19 mouse cellular contexts compared by ENCODE assay signal in genomic region chr2:101981211-101981610, GRCm38 (mm10).
DNase-seq lines count a peak whose midpoint lies in the region; ATAC-seq and TF ChIP-seq lines count a peak whose summit lies in the region.
"Had no signal": no experiment of that assay in that cellular context is flagged by ENCODE, and none has a peak within 500 bp of the region (broad histone marks: within the 10 kb centered on the region; RNA-seq: fewer than 3 reads in every experiment).

No protein-coding gene starts in this region.

- H3K36me3 ChIP-seq in forebrain, embryonic 11.5 days (ENCODE audit: control insufficient read depth, insufficient read depth, low read length), result no peaks in the 10 kb centered on the region
- no peaks in the 10 kb centered on the region for H3K36me3 ChIP-seq in forebrain, embryonic 16.5 days (ENCODE audit: control insufficient read depth, insufficient read depth)
- H3K36me3 ChIP-seq in forebrain, embryonic 14.5 days (ENCODE audit: control insufficient read depth, insufficient read depth, low read length), result no peaks in the 10 kb centered on the region
- H3K36me3 ChIP-seq: embryonic facial prominence, embryonic 13.5 days; hindbrain, embryonic 15.5 days had no signal

- peaks cover 58% of the 10 kb centered on the region for H3K4me1 ChIP-seq in forebrain, embryonic 11.5 days (replicated peaks; ENCODE audit: control insufficient read depth, insufficient read depth, low read length)
- H3K4me1 ChIP-seq in forebrain, embryonic 16.5 days (replicated peaks; ENCODE audit: control insufficient read depth, insufficient read depth, low read length), result peaks cover 44% of the 10 kb centered on the region
- peaks cover 59% of the 10 kb centered on the region for H3K4me1 ChIP-seq in forebrain, embryonic 14.5 days (ENCODE audit: control insufficient read depth, insufficient read depth, low read length)

- H3K4me2 ChIP-seq in forebrain, embryonic 11.5 days (ENCODE audit: low read depth, low read length, severe bottlenecking), result no peak overlapping the region
- H3K4me2 ChIP-seq in forebrain, embryonic 16.5 days (ENCODE audit: low read length), result no peak overlapping the region
- no peak overlapping the region for H3K4me2 ChIP-seq in forebrain, embryonic 14.5 days (ENCODE audit: low read length)
- H3K4me2 ChIP-seq: embryonic facial prominence, embryonic 13.5 days; hindbrain, embryonic 15.5 days had no signal

- no peak for ATAC-seq in forebrain, embryonic 11.5 days (replicated peaks; ENCODE audit: low FRiP score)
- no peak for ATAC-seq in forebrain, embryonic 16.5 days
- no peak for ATAC-seq in forebrain, embryonic 14.5 days

- no peak overlapping the region for H3K4me3 ChIP-seq in forebrain, embryonic 11.5 days (ENCODE audit: low read depth, low read length)
- H3K4me3 ChIP-seq in forebrain, embryonic 16.5 days (replicated peaks; ENCODE audit: low read length), result no peak overlapping the region
- H3K4me3 ChIP-seq in forebrain, embryonic 14.5 days (ENCODE audit: low read depth, low read length), result no peak overlapping the region
- no peak overlapping the region for H3K4me3 ChIP-seq in layer of hippocampus, adult 2 months
- H3K4me3 ChIP-seq: embryonic facial prominence, embryonic 13.5 days; gastrocnemius, adult 2 months; hindbrain, embryonic 15.5 days; megakaryocyte, embryonic 14.5 days had no signal

- H3K27ac ChIP-seq in forebrain, embryonic 11.5 days (ENCODE audit: low read depth, low read length), result peak overlapping the region; percentile 98; the same call in 1 of the 2 replicates
- H3K27ac ChIP-seq in forebrain, embryonic 16.5 days (ENCODE audit: low read length), result no peak overlapping the region
- peak overlapping the region; percentile 95 for H3K27ac ChIP-seq in forebrain, embryonic 14.5 days (ENCODE audit: low read depth, low read length)
- H3K27ac ChIP-seq in layer of hippocampus, adult 2 months, result no peak overlapping the region
- H3K27ac ChIP-seq: embryonic facial prominence, embryonic 13.5 days; gastrocnemius, adult 2 months had no signal

- no peaks in the 10 kb centered on the region for H3K27me3 ChIP-seq in forebrain, embryonic 11.5 days (ENCODE audit: control insufficient read depth, insufficient read depth, low read length)
- no peaks in the 10 kb centered on the region for H3K27me3 ChIP-seq in forebrain, embryonic 16.5 days (replicated peaks; ENCODE audit: control insufficient read depth, insufficient read depth, low read length)
- H3K27me3 ChIP-seq in forebrain, embryonic 14.5 days (replicated peaks; ENCODE audit: control insufficient read depth, insufficient read depth, low read length), result no peaks in the 10 kb centered on the region
- H3K27me3 ChIP-seq: hindbrain, embryonic 15.5 days; megakaryocyte, embryonic 14.5 days had no signal

- H3K9ac ChIP-seq in forebrain, embryonic 11.5 days (ENCODE audit: low read length), result no peak overlapping the region
- H3K9ac ChIP-seq in forebrain, embryonic 16.5 days (replicated peaks; ENCODE audit: low read depth, low read length), result no peak overlapping the region
- no peak overlapping the region for H3K9ac ChIP-seq in forebrain, embryonic 14.5 days (ENCODE audit: low read length)
- H3K9ac ChIP-seq: embryonic facial prominence, embryonic 13.5 days; hindbrain, embryonic 15.5 days had no signal

- 33% methylated on average over 2 of the region's 2 CpGs for WGBS in forebrain, embryonic 11.5 days
- WGBS in forebrain, embryonic 16.5 days, result 50% methylated on average over 2 of the region's 2 CpGs
- WGBS in forebrain, embryonic 14.5 days, result 39% methylated on average over 2 of the region's 2 CpGs

- no peak for DNase-seq in forebrain, embryonic 11.5 days (ENCODE audit: low spot score)
- DNase-seq in ES-CJ7 (ENCODE audit: low read depth, low spot score), result peak; percentile 72
- DNase-seq in forebrain, embryonic 14.5 days (ENCODE audit: low spot score), result no peak
- peak; percentile 29 for DNase-seq in thymus, postnatal 10 days (ENCODE audit: low spot score in 2 of 2)
- DNase-seq in cerebellum, adult 11 months, result no peak
- no peak for DNase-seq in natural killer cell, adult 2 months (ENCODE audit: low spot score in 2 of 2)
- no peak for DNase-seq in layer of hippocampus, adult 2 months (ENCODE audit: low spot score in 2 of 2)
- DNase-seq: adrenal gland, postnatal 14 days; cerebellum, adult 2 months; gastrocnemius, adult 2 months; heart, adult 11 months; kidney, adult 18-20 months; kidney, postnatal 10 days; lung, postnatal 14 days; retina, postnatal 1 day had no signal

- TF ChIP-seq CTCF in layer of hippocampus, adult 2 months (conservative IDR thresholded peaks at IDR 0.05), result no peak

- no peaks in the 10 kb centered on the region for H3K9me3 ChIP-seq in forebrain, embryonic 11.5 days (ENCODE audit: control insufficient read depth, low read length)
- H3K9me3 ChIP-seq in forebrain, embryonic 16.5 days (ENCODE audit: control insufficient read depth, low read length), result no peaks in the 10 kb centered on the region
- H3K9me3 ChIP-seq in forebrain, embryonic 14.5 days (replicated peaks; ENCODE audit: control insufficient read depth, low read length), result no peaks in the 10 kb centered on the region
- H3K9me3 ChIP-seq: embryonic facial prominence, embryonic 13.5 days; hindbrain, embryonic 15.5 days had no signal

Comparison
In these comparisons a context has a peak if more than half of its experiments do, and no peak if none do; other contexts are left out.
1. H3K27ac ChIP-seq: peak in forebrain, embryonic 11.5 days (single experiment) and forebrain, embryonic 14.5 days (single experiment); none in forebrain, embryonic 16.5 days (single experiment) and layer of hippocampus, adult 2 months (single experiment).
2. DNase-seq: peak in ES-CJ7 (single experiment) and thymus, postnatal 10 days (2 of 2); none in forebrain, embryonic 11.5 days (single experiment), forebrain, embryonic 14.5 days (single experiment), cerebellum, adult 11 months (single experiment), natural killer cell, adult 2 months (0 of 2) and layer of hippocampus, adult 2 months (0 of 2).